Mouse (Mus musculus): ENCODE measurements around the gene Rab10. TPM values are rescaled to one million over a fixed set of nuclear protein-coding genes. Genes with fewer than 3 reads are reported as not detected.
A peak's percentile ranks its signal among the peaks of the same experiment; 100 is the strongest.

Rab10 gene
- polyA plus RNA-seq, 2 experiments: 79.4 to 94.7 TPM

DNA sequence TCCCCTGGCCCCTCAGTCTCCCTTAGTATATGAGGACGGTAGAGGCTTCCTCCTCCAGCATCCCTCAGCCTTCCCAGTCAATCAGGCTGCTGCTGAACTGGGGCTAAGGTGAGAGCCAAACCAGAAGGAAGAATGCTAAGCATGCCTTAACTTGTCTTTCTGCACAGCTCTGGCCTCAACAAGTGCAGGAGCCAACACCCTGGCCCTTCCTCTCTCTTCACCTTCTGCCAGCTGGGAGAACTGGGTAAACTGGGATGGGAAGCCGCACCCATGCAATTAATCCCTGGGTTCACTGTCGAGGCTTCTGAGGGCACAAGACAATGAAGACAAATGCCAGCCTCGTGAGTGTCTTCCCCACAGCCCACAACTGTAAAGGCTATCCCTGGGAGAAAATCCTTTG lies 19.9 kb upstream of the Rab10 start:
- Histone ChIP-seq H3K27me3 (ENCODE audit: control insufficient read depth, insufficient read depth, low read length) (no peaks in the 10 kb centered on the region), H3K36me3 (ENCODE audit: control insufficient read depth, insufficient read depth, low read length) (no peaks in the 10 kb centered on the region), H3K4me2 (replicated peaks; ENCODE audit: low read depth, low read length, severe bottlenecking) (no peak overlapping the region), H3K27ac (replicated peaks; ENCODE audit: low read depth, low read length) (no peak overlapping the region), H3K9ac (ENCODE audit: low read depth, low read length, severe bottlenecking) (no peak overlapping the region), H3K4me1 (ENCODE audit: control insufficient read depth, insufficient read depth, low read length) (no peaks in the 10 kb centered on the region), H3K4me3 (replicated peaks; ENCODE audit: low read length) (no peak overlapping the region), H3K9me3 (ENCODE audit: control insufficient read depth, low read length) (no peaks in the 10 kb centered on the region)
- no peak for TF ChIP-seq POLR2A (IDR thresholded peaks at IDR 0.05; ENCODE audit: borderline replicate concordance, extremely low read depth, insufficient read depth, insufficient read length)
- ATAC-seq (ENCODE audit: low FRiP score, low read depth) (no peak), DNase-seq (ENCODE audit: low spot score) (no peak)
- whole genome bisulfite sequencing: 76% methylated on average over 4 of the region's 4 CpGs

- no peaks in the 10 kb centered on the region for H3K4me1 ChIP-seq (ENCODE audit: control insufficient read depth, insufficient read depth, low read length)
- DNase-seq (ENCODE audit: low spot score) (no peak), ATAC-seq (ENCODE audit: low FRiP score, low read depth) (no peak)
- H3K9ac ChIP-seq (ENCODE audit: low read depth, low read length, severe bottlenecking): no peak overlapping the region
- H3K36me3 ChIP-seq (ENCODE audit: control insufficient read depth, insufficient read depth, low read length): no peaks in the 10 kb centered on the region
- WGBS: 83% methylated on average over 2 of the region's 2 CpGs
- no peaks in the 10 kb centered on the region for H3K9me3 ChIP-seq (ENCODE audit: control insufficient read depth, low read length)
- no peak for TF ChIP-seq POLR2A (IDR thresholded peaks at IDR 0.05; ENCODE audit: borderline replicate concordance, extremely low read depth, insufficient read depth, insufficient read length)
- no peak overlapping the region for H3K4me3 ChIP-seq (replicated peaks; ENCODE audit: low read length)
- no peaks in the 10 kb centered on the region for H3K27me3 ChIP-seq (ENCODE audit: control insufficient read depth, insufficient read depth, low read length)
- no peak overlapping the region for H3K27ac ChIP-seq (replicated peaks; ENCODE audit: low read depth, low read length)
- no peak overlapping the region for H3K4me2 ChIP-seq (replicated peaks; ENCODE audit: low read depth, low read length, severe bottlenecking)
Observed at GRCm38 (mm10) chr12:3325232-3325631, 15.5 kb upstream of the Rab10 start.

GRCm38 (mm10) chr12:3323241-3323640 lies 13.5 kb upstream of the Rab10 start:
- H3K27me3 ChIP-seq (ENCODE audit: control insufficient read depth, insufficient read depth, low read length): no peaks in the 10 kb centered on the region
- H3K9me3 ChIP-seq (ENCODE audit: control insufficient read depth, low read length): no peaks in the 10 kb centered on the region
- no peak overlapping the region for H3K4me2 ChIP-seq (replicated peaks; ENCODE audit: low read depth, low read length, severe bottlenecking)
- no peak overlapping the region for H3K4me3 ChIP-seq (replicated peaks; ENCODE audit: low read length)
- WGBS: 82% methylated on average over 6 of the region's 6 CpGs
- no peaks in the 10 kb centered on the region for H3K4me1 ChIP-seq (ENCODE audit: control insufficient read depth, insufficient read depth, low read length)
- H3K27ac ChIP-seq (replicated peaks; ENCODE audit: low read depth, low read length): no peak overlapping the region
- H3K9ac ChIP-seq (ENCODE audit: low read depth, low read length, severe bottlenecking): no peak overlapping the region
- no peaks in the 10 kb centered on the region for H3K36me3 ChIP-seq (ENCODE audit: control insufficient read depth, insufficient read depth, low read length)
- no peak for ATAC-seq (ENCODE audit: low FRiP score, low read depth)
- no peak for TF ChIP-seq POLR2A (IDR thresholded peaks at IDR 0.05; ENCODE audit: borderline replicate concordance, extremely low read depth, insufficient read depth, insufficient read length)
- no peak for DNase-seq (ENCODE audit: low spot score)

DNA sequence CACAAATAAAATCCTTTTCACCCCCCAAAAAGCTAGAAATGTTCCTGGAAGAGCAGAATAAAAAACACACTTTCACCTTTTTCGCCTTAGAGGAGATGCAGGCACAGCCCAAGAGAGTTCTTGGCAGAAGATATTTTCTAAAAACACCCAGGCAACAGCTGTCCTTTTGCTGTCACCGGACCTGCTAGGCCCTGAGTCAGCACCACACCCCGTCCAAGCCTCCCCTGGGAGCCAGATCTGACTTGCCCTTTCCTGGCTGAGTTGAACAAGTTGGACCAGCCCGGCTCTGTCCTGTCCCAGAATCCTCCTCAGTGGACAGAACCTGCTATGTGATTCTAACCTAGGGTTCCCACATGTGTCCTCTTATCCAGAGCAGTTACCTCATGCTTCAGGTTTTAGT lies 9.6 kb upstream of the Rab10 start:
- no peak for ATAC-seq (ENCODE audit: low FRiP score, low read depth)
- Histone ChIP-seq H3K4me3 (replicated peaks; ENCODE audit: low read length) (no peak overlapping the region), H3K4me1 (ENCODE audit: control insufficient read depth, insufficient read depth, low read length) (no peaks in the 10 kb centered on the region)

GRCm38 (mm10) chr12:3316937-3317336 lies 7.2 kb upstream of the Rab10 start:
- WGBS: 54% methylated on average over 3 of the region's 3 CpGs
- H3K36me3 ChIP-seq (ENCODE audit: control insufficient read depth, insufficient read depth, low read length): no peaks in the 10 kb centered on the region
- ATAC-seq (ENCODE audit: low FRiP score, low read depth) (no peak), DNase-seq (ENCODE audit: low spot score) (no peak)
- H3K9me3 ChIP-seq (ENCODE audit: control insufficient read depth, low read length): no peaks in the 10 kb centered on the region
- no peak overlapping the region for H3K4me3 ChIP-seq (replicated peaks; ENCODE audit: low read length)
- H3K4me2 ChIP-seq (replicated peaks; ENCODE audit: low read depth, low read length, severe bottlenecking): no peak overlapping the region
- no peak for TF ChIP-seq POLR2A (IDR thresholded peaks at IDR 0.05; ENCODE audit: borderline replicate concordance, extremely low read depth, insufficient read depth, insufficient read length)
- no peak overlapping the region for H3K9ac ChIP-seq (ENCODE audit: low read depth, low read length, severe bottlenecking)
- H3K4me1 ChIP-seq (ENCODE audit: control insufficient read depth, insufficient read depth, low read length): no peaks in the 10 kb centered on the region
- no peaks in the 10 kb centered on the region for H3K27me3 ChIP-seq (ENCODE audit: control insufficient read depth, insufficient read depth, low read length)
- no peak overlapping the region for H3K27ac ChIP-seq (replicated peaks; ENCODE audit: low read depth, low read length)

More for the DNA sequence above, 9.6 kb upstream of the Rab10 start:
- Histone ChIP-seq H3K9ac (ENCODE audit: low read depth, low read length, severe bottlenecking) (no peak overlapping the region), H3K27ac (replicated peaks; ENCODE audit: low read depth, low read length) (no peak overlapping the region), H3K9me3 (ENCODE audit: control insufficient read depth, low read length) (no peaks in the 10 kb centered on the region), H3K36me3 (ENCODE audit: control insufficient read depth, insufficient read depth, low read length) (no peaks in the 10 kb centered on the region), H3K27me3 (ENCODE audit: control insufficient read depth, insufficient read depth, low read length) (no peaks in the 10 kb centered on the region), H3K4me2 (replicated peaks; ENCODE audit: low read depth, low read length, severe bottlenecking) (no peak overlapping the region)
- no peak for TF ChIP-seq POLR2A (IDR thresholded peaks at IDR 0.05; ENCODE audit: borderline replicate concordance, extremely low read depth, insufficient read depth, insufficient read length)
- 66% methylated on average over 4 of the region's 4 CpGs for WGBS
- DNase-seq (ENCODE audit: low spot score): no peak

DNA sequence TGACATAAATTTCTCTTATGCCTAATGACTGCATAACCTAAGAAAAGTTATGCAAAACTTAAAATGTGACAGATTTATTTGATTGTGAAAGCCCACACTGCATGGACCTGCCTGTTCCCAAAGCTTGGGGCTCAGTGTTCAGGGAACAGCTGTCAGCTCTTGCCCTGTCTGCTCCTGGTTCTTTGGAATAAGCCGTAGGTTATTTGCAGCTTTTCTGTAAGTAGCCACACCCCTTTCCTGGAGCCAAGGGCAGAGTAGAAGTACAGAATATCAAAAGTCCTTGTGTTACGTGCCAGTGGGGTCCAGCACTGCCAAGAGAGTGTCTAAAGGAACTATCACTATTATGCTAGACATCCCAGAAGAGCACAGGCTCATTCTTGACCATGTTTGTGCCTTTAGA lies 6.3 kb upstream of the Rab10 start:
- 30% methylated on average over 2 of the region's 2 CpGs for WGBS
- no peak overlapping the region for H3K4me2 ChIP-seq (replicated peaks; ENCODE audit: low read depth, low read length, severe bottlenecking)
- TF ChIP-seq POLR2A (IDR thresholded peaks at IDR 0.05; ENCODE audit: borderline replicate concordance, extremely low read depth, insufficient read depth, insufficient read length): no peak
- no peaks in the 10 kb centered on the region for H3K27me3 ChIP-seq (ENCODE audit: control insufficient read depth, insufficient read depth, low read length)
- no peak overlapping the region for H3K27ac ChIP-seq (replicated peaks; ENCODE audit: low read depth, low read length)
- no peaks in the 10 kb centered on the region for H3K36me3 ChIP-seq (ENCODE audit: control insufficient read depth, insufficient read depth, low read length)
- DNase-seq (ENCODE audit: low spot score) (no peak), ATAC-seq (ENCODE audit: low FRiP score, low read depth) (0 out of 2 replicates have a peak, but pooled peaks have one; percentile 34)
- no peaks in the 10 kb centered on the region for H3K9me3 ChIP-seq (ENCODE audit: control insufficient read depth, low read length)
- H3K4me3 ChIP-seq (replicated peaks; ENCODE audit: low read length): no peak overlapping the region
- no peak overlapping the region for H3K9ac ChIP-seq (ENCODE audit: low read depth, low read length, severe bottlenecking)
- H3K4me1 ChIP-seq (ENCODE audit: control insufficient read depth, insufficient read depth, low read length): no peaks in the 10 kb centered on the region
